Mouse (Mus musculus) natural killer cell, adult 2 months (primary cell): ENCODE results near the gene Sp1.

Source experiments
- DNase-seq, 2 experiments: peaks; one replicate each; pipeline ENCODE4 v3.0.0; 2022; ENCODE audit warnings: low spot score in 2 of 2

Gene Sp1

GRCm38 (mm10) chr15:102433173-102433572 lies 27.2 kb downstream of the Sp1 start:
- no peak for DNase-seq

- DNase-seq, result peak; percentile 71 to 80
These were observed 36.5 kb downstream of the Sp1 start for GRCm38 (mm10) chr15:102442490-102442889.

DNA sequence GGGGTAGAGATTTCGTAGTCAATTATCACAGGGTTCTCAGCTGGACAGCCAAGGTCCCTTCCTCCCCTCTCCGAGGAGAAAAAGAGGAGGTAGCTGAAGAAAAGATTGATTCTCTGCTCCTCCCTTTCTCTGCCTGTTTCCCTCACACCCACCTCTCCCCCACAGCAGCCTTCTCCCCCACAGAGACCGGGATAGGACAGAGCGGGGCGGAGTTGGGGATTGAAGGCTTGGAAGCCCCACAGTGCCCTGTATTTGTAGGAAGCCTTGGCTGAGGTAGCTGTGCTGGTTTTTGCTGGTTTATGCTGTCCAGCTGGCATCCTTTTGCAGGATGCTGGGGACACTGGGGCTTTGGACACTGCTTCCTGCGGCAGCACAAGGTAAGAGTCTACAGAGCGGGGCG lies 39.2 kb downstream of the Sp1 start, which contains the start of gene Amhr2:
Gene Amhr2 (plus strand): TSS at position 222 of the 400 bp plus-strand sequence.
- DNase-seq, result no peak

DNA sequence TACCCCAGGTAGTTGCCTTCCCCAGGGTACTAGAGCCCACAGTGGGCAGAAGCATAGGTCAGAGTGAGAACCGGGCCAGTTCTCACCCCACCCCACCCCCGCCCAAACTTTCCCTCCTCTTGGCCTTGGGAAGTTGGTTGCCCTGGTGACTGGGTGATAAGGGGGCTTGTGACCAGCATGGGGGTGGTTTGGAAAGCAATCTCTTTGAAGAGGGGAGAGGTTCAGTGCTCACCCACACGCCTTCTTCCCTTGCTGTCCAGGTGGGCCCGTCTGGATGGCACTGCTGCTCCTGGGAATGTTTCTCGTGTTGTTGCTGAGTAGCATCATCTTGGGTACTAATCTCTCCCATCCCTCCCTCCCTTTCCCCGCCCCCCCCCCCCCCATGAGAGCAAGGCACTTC lies 40.5 kb downstream of the Sp1 start:
- no peak for DNase-seq

GRCm38 (mm10) chr15:102449366-102449765 lies 43.4 kb downstream of the Sp1 start:
- DNase-seq, result no peak

GRCm38 (mm10) chr15:102450928-102451327 lies 45.0 kb downstream of the Sp1 start:
- no peak for DNase-seq

GRCm38 (mm10) chr15:102451666-102452430 lies 45.9 kb downstream of the Sp1 start:
- no peak for DNase-seq

GRCm38 (mm10) chr15:102455993-102456392 lies 50.0 kb downstream of the Sp1 start:
- DNase-seq, result peak; percentile 18 to 32

DNA sequence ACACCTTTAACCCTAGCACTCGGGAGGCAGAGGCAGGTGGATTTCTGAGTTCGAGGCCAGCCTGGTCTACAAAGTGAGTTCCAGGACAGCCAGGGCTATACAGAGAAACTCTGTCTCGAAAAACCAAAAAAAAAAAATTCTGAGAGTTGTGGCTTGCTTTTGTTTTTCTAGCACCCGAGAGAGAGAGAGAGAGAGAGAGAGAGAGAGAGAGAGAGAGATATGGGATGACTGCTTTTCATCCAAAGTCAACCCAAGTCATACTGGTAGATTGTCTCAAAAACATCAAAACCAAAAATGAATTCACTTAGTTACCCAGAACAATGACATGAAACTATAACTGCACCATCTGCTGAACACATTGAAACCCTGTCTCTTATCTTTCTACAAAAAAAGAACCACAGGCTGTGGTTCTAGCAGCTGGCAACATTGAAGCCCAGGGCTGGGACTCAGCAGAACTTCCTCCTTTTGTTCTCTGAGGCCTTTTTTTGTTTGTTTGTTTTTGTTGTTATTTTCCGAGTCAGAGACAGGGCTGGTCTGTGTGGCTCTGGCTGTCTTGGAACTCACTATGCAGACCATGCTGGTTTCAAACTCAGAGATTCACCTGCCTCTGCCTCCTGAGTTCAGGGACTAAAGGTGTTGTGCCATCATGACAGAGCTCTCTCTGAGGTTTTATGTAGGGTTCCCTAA lies 52.2 kb downstream of the Sp1 start:
- DNase-seq, result peak in 1 of 2 experiments; percentile 28

GRCm38 (mm10) chr15:102458904-102459317 lies 53.0 kb downstream of the Sp1 start, which contains the start of gene Prr13:
Prr13 (plus strand) TSS chr15:102459028.
- peak; percentile 92 to 93 for DNase-seq

- no peak for DNase-seq
These were observed 53.4 kb downstream of the Sp1 start for GRCm38 (mm10) chr15:102459381-102459780.

DNA sequence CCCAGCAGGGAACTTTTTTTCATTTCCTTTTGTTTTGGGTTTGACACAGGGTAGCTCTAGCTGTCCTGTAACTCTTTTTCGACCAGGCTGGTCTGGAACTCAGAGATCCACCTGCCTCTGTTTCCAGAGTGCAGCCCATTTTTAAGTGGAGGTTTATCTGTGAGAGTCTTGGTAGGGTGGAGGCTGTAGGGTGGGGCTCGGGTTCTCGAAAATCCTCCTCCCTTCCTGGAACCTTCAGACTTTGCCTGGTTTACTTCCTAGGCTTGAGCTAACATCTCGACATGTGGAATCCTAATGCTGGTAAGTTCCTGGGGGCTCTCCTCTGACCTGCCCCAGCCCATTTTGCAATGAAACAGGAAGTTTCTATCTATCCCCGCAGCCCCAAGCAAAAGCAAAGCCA lies 53.9 kb downstream of the Sp1 start:
- DNase-seq, result no peak

- DNase-seq, result no peak
These were observed 54.5 kb downstream of the Sp1 start for GRCm38 (mm10) chr15:102460409-102460808.

DNA sequence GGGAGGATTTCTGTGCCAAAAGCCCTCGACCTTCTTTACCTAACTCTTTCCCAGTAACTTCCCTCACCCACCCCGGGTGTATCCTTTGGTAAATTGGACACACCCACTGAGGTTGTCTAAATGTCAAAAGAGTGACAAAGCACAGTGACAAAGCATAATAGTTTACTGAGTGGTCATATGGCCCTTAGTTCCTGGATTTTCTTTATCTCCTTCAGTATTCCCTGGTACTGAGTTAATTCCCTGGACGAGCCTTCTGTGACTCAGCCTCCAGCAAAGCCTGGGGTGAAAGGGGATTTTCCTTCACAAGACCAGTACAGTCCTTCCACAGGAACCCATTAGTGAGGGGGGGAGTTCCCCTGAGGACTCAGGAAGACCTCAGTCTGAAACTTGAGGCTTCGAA lies 55.0 kb downstream of the Sp1 start:
- no peak for DNase-seq

DNA sequence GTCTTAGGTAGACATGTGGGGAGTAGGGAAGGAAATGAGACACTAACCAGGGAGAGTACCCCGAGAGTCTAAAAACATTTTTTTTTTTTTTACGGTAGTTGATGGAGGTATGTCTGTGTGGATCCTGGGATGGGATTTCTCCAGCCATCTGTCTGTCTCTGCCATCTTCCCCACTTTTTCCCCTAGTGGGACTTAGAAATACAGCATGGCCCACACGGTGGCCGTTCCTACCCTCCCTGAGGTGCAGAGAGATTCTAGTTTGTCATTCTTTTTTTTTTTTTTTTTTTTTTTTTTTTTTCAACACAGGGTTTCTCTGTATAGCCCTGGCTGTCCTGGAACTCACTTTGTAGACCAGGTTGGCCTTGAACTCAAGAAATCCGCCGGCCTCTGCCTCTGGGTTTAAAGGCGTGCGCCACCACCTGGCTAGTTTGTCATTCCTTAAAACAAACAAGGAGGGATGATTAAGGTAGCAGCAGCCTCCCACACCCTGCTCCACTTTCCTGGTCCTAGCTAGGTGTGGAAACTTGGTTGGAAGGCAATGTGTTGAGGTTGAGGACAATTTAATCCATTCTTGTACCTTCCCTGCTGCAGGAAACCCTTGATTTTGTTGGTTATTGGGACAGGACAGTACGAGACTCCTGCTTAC lies 55.6 kb downstream of the Sp1 start:
- no peak for DNase-seq

DNA sequence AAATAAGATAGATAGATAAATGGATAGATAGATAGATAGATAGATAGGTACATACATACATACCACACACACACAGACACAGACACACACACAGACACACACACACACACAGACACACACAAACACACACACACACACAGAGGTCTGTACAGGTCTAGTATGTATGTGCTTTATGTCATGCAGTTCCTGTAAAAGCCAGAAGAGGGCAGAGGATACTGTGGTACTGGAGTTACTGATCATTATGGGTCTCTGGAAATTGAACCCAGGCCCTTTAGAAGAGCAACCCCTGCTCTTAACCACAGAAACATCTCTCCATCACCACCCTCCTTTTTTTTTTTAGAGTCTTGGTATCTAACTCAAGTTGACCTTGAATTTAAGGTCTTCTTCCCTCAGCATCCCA lies 57.7 kb downstream of the Sp1 start:
- peak in 1 of 2 experiments; percentile 38 for DNase-seq

DNA sequence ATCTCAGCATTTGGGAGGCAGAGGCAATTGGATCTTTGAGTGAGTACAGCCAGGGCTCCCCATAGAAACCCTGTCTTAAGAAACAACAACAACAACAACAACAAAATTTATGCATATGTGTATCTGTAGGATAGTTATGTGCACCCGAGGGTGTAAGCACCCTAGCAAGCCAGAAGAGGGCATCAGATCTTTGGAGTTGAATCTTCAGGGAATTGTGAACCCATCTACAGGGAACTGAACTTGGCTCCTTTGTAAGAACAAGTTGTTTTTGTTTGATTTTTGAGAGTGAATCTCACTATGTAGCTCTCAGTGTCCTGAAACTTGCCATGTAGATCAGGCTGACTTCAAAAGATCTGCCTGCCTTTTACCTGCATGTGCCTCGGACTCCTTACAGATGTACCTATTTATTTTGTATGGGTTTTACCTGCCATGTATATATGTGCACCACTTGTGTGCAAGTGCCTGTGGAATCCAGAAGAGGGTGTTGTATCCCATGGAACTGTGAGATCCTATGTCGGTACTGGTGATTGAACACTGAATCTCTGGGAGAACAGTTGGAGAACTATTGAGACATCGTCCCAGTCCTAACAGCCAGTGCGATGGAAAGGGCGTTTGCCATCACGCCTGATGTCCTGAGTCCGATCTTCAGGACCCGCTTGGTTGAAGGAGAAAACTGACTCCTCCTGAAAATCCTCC lies 62.9 kb downstream of the Sp1 start:
- DNase-seq, result no peak

GRCm38 (mm10) chr15:102470183-102470604 lies 64.3 kb downstream of the Sp1 start, which contains the start of gene Pcbp2:
Pcbp2 (plus strand) TSS chr15:102470539.
- DNase-seq, result peak; percentile 95 to 97

GRCm38 (mm10) chr15:102470605-102471294 lies 64.8 kb downstream of the Sp1 start:
- peak; percentile 70 to 74 for DNase-seq

GRCm38 (mm10) chr15:102471295-102471645 lies 65.3 kb downstream of the Sp1 start:
- DNase-seq, result no peak

- no peak for DNase-seq
These were observed 65.8 kb downstream of the Sp1 start for GRCm38 (mm10) chr15:102471727-102472126.
